Mouse (Mus musculus): ENCODE data around the gene Pip5k1b. TPM values are rescaled to one million over a fixed set of nuclear protein-coding genes. Genes with fewer than 3 reads are reported as not detected.

Pip5k1b gene
- polyA plus RNA-seq, 1 experiment from 2014 or later: 1.6 TPM

- Histone ChIP-seq H3K4me1 (peaks cover 8% of the 10 kb centered on the region; the same call in 1 of the 2 replicates), H3K27ac (no peak overlapping the region), H3K27me3 (no peaks in the 10 kb centered on the region), H3K4me2 (no peak overlapping the region), H3K9ac (no peak overlapping the region), H3K36me3 (ENCODE audit: poor library complexity, severe bottlenecking) (no peaks in the 10 kb centered on the region), H3K9me3 (replicated peaks) (no peaks in the 10 kb centered on the region), H3K4me3 (no peak overlapping the region)
- no peak for ATAC-seq
- WGBS: 78% methylated on average over 5 of the region's 5 CpGs
Observed at GRCm38 (mm10) chr19:24332956-24333355, 222.7 kb downstream of the Pip5k1b start.

DNA sequence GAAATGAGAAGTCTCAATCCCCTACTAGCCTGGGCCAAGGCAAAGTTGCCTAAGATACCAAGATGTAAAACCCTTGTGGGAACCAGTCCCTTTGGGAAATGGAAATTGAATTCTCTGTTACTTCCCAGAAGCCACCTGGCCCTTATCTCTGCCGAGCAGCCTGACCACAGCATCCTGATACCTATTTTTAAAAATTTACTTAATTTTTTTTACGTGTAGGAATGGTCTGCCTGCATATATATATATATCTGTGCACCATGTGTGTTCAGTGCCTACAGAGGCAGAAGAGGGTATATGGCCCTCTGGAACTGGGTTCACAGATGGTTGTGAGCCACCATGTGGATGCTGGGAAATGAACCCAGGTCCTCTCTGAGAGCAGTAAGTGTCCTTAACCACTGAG is 224.4 kb downstream of the Pip5k1b start:
- Histone ChIP-seq H3K4me2 (no peak overlapping the region), H3K4me3 (no peak overlapping the region), H3K4me1 (peaks cover 17% of the 10 kb centered on the region), H3K27me3 (no peaks in the 10 kb centered on the region), H3K36me3 (ENCODE audit: poor library complexity, severe bottlenecking) (no peaks in the 10 kb centered on the region), H3K9ac (no peak overlapping the region), H3K9me3 (replicated peaks) (no peaks in the 10 kb centered on the region), H3K27ac (no peak overlapping the region)
- 90% methylated on average over 2 of the region's 2 CpGs for WGBS
- no peak for ATAC-seq

DNA sequence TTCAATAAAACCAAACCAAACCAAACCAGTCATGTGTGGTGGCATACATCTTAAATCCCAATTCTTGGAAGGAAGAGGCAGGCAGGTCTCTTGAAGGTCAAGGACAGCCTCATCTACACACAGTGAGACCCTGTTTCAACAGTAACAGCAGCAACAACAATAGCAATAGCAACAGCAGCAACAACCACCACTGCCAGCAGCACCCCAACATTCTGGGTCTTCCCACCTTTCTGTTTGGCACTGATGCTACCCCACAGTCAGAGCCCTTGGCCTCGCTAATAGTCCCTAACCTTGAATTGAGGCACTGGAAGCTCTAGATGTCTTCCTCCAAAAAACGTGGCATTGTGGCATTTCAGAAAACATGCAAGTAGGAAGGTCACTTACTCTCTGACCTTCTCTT is 225.3 kb downstream of the Pip5k1b start:
- 80% methylated on average over 2 of the region's 2 CpGs for WGBS
- no peaks in the 10 kb centered on the region for H3K27me3 ChIP-seq
- no peak overlapping the region for H3K9ac ChIP-seq
- no peaks in the 10 kb centered on the region for H3K36me3 ChIP-seq (ENCODE audit: poor library complexity, severe bottlenecking)
- no peak overlapping the region for H3K4me3 ChIP-seq
- peaks cover 18% of the 10 kb centered on the region for H3K4me1 ChIP-seq
- H3K4me2 ChIP-seq: no peak overlapping the region
- ATAC-seq: no peak
- H3K27ac ChIP-seq: no peak overlapping the region
- no peaks in the 10 kb centered on the region for H3K9me3 ChIP-seq (replicated peaks)

- no peak overlapping the region for H3K4me2 ChIP-seq
- H3K27me3 ChIP-seq: no peaks in the 10 kb centered on the region
- no peaks in the 10 kb centered on the region for H3K9me3 ChIP-seq (replicated peaks)
- H3K36me3 ChIP-seq (ENCODE audit: poor library complexity, severe bottlenecking): no peaks in the 10 kb centered on the region
- ATAC-seq: no peak
- WGBS: 79% methylated on average over 2 of the region's 2 CpGs
- no peak overlapping the region for H3K4me3 ChIP-seq
- no peak overlapping the region for H3K9ac ChIP-seq
- peaks cover 37% of the 10 kb centered on the region for H3K4me1 ChIP-seq
- H3K27ac ChIP-seq: no peak overlapping the region
Observed at GRCm38 (mm10) chr19:24327921-24328320, 227.8 kb downstream of the Pip5k1b start.

DNA sequence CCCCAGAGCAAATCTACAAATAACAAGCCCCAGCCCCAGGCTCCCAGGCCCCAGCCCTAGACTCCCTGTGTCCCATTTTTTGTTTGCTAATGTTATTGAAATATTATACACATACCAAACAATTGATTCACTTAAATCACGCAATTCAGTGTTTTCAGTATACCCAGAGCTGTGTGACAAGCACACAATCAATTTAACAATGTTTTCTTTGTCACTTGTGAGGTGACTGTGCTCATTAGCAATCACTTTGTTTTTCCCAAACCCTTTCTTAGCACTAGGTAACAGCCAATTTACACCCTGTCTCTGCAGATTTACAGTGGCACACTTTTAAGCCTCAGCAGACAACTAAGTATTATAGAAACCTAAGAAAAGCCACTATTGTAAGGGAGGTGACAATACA is 228.7 kb downstream of the Pip5k1b start:
- WGBS: 8% methylated on average over 1 of the region's 1 CpGs
- H3K9ac ChIP-seq: no peak overlapping the region
- peaks cover 37% of the 10 kb centered on the region for H3K4me1 ChIP-seq
- H3K36me3 ChIP-seq (ENCODE audit: poor library complexity, severe bottlenecking): no peaks in the 10 kb centered on the region
- H3K27me3 ChIP-seq: no peaks in the 10 kb centered on the region
- H3K4me2 ChIP-seq: no peak overlapping the region
- ATAC-seq: peak; percentile 69; the same call in 1 of the 2 replicates
- no peak overlapping the region for H3K4me3 ChIP-seq
- no peaks in the 10 kb centered on the region for H3K9me3 ChIP-seq (replicated peaks)
- H3K27ac ChIP-seq: no peak overlapping the region

GRCm38 (mm10) chr19:24325692-24326091 is 230.0 kb downstream of the Pip5k1b start:
- 85% methylated on average over 6 of the region's 6 CpGs for WGBS
- no peak overlapping the region for H3K27ac ChIP-seq

GRCm38 (mm10) chr19:24323841-24324613 is 231.6 kb downstream of the Pip5k1b start:
- WGBS: 38% methylated on average over 10 of the region's 10 CpGs
- no peaks in the 10 kb centered on the region for H3K36me3 ChIP-seq (ENCODE audit: poor library complexity, severe bottlenecking)
- no peak overlapping the region for H3K27ac ChIP-seq
- no peak for ATAC-seq
- H3K27me3 ChIP-seq: 0 out of 2 replicates have a peak, but pooled peaks cover 2% of the 10 kb centered on the region
- peaks cover 37% of the 10 kb centered on the region for H3K4me1 ChIP-seq
- no peaks in the 10 kb centered on the region for H3K9me3 ChIP-seq (replicated peaks)
- no peak overlapping the region for H3K4me3 ChIP-seq
- H3K9ac ChIP-seq: no peak overlapping the region
- no peak overlapping the region for H3K4me2 ChIP-seq

More at GRCm38 (mm10) chr19:24325692-24326091, 230.0 kb downstream of the Pip5k1b start:
- Histone ChIP-seq H3K4me1 (peaks cover 37% of the 10 kb centered on the region), H3K9me3 (replicated peaks) (no peaks in the 10 kb centered on the region), H3K4me2 (no peak overlapping the region), H3K27me3 (0 out of 2 replicates have a peak, but pooled peaks cover 2% of the 10 kb centered on the region), H3K9ac (no peak overlapping the region), H3K4me3 (no peak overlapping the region), H3K36me3 (ENCODE audit: poor library complexity, severe bottlenecking) (no peaks in the 10 kb centered on the region)
- ATAC-seq: no peak

GRCm38 (mm10) chr19:24321900-24322311 is 233.8 kb downstream of the Pip5k1b start:
- peaks cover 49% of the 10 kb centered on the region for H3K4me1 ChIP-seq
- H3K9ac ChIP-seq: no peak overlapping the region
- no peak overlapping the region for H3K4me3 ChIP-seq
- no peaks in the 10 kb centered on the region for H3K9me3 ChIP-seq (replicated peaks)
- 0 out of 2 replicates have a peak, but pooled peaks cover 2% of the 10 kb centered on the region for H3K27me3 ChIP-seq
- H3K4me2 ChIP-seq: no peak overlapping the region
- no peaks in the 10 kb centered on the region for H3K36me3 ChIP-seq (ENCODE audit: poor library complexity, severe bottlenecking)
- H3K27ac ChIP-seq: no peak overlapping the region
- WGBS: 92% methylated on average over 8 of the region's 8 CpGs
- ATAC-seq: no peak

- Histone ChIP-seq H3K27ac (no peak overlapping the region), H3K4me1 (peaks cover 49% of the 10 kb centered on the region), H3K9ac (no peak overlapping the region), H3K9me3 (replicated peaks) (no peaks in the 10 kb centered on the region), H3K36me3 (ENCODE audit: poor library complexity, severe bottlenecking) (no peaks in the 10 kb centered on the region), H3K4me3 (no peak overlapping the region), H3K27me3 (0 out of 2 replicates have a peak, but pooled peaks cover 2% of the 10 kb centered on the region), H3K4me2 (no peak overlapping the region)
- WGBS: 90% methylated on average over 6 of the region's 6 CpGs
- ATAC-seq: no peak
Observed at GRCm38 (mm10) chr19:24321211-24321899, 234.3 kb downstream of the Pip5k1b start.

DNA sequence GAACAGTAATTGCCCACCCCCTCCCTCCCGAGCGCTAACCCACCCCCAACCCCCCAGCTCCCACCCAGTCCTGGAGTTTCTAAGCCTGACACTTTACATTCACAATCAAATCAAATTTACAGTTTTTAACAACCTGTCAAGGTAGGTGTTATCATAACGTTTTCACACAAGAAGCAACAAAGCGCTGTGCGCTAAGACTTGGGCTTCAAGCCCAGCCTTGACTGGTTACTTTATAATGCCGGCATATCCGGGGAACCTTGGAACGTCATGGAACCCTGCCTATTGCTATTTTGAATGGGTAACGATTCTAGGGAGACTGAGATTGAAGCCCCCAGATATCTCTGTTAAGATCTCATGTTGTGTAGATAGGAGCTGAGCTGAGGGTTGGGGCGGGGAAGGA is 237.5 kb downstream of the Pip5k1b start:
- 0 out of 2 replicates have a peak, but pooled peaks have one; percentile 12 for ATAC-seq
- H3K27me3 ChIP-seq: 0 out of 2 replicates have a peak, but pooled peaks cover 2% of the 10 kb centered on the region
- H3K27ac ChIP-seq: peak overlapping the region; percentile 19; the same call in 1 of the 2 replicates
- H3K9me3 ChIP-seq (replicated peaks): no peaks in the 10 kb centered on the region
- no peak overlapping the region for H3K4me3 ChIP-seq
- 61% methylated on average over 10 of the region's 10 CpGs for WGBS
- H3K36me3 ChIP-seq (ENCODE audit: poor library complexity, severe bottlenecking): no peaks in the 10 kb centered on the region
- H3K9ac ChIP-seq: no peak overlapping the region
- H3K4me2 ChIP-seq: no peak overlapping the region
- H3K4me1 ChIP-seq: peaks cover 36% of the 10 kb centered on the region

DNA sequence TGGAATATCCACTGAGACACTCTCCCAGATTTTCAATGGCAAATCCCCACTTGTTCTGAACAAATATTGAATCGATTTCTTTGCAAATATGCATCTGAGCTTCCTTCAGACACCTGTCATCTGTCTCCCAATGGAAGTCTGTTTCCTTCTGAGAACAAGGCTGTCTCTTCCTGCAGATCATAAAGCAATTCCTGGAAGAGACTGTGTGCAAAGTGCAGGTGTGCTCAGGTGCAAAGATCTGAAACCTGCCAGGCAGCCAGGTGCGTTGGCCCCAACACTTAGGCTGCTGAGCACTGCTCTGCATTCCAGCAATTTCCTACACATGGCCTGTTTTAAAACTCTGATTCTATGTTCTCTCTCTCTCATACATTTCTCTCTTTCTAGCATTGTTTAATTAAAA is 237.9 kb downstream of the Pip5k1b start:
- no peak overlapping the region for H3K4me3 ChIP-seq
- H3K9ac ChIP-seq: no peak overlapping the region
- ATAC-seq: no peak
- no peaks in the 10 kb centered on the region for H3K36me3 ChIP-seq (ENCODE audit: poor library complexity, severe bottlenecking)
- H3K27ac ChIP-seq: peak overlapping the region; percentile 55; the same call in 1 of the 2 replicates
- H3K4me2 ChIP-seq: no peak overlapping the region
- H3K9me3 ChIP-seq (replicated peaks): no peaks in the 10 kb centered on the region
- 0 out of 2 replicates have a peak, but pooled peaks cover 2% of the 10 kb centered on the region for H3K27me3 ChIP-seq
- peaks cover 39% of the 10 kb centered on the region for H3K4me1 ChIP-seq
- WGBS: 89% methylated on average over 2 of the region's 2 CpGs

DNA sequence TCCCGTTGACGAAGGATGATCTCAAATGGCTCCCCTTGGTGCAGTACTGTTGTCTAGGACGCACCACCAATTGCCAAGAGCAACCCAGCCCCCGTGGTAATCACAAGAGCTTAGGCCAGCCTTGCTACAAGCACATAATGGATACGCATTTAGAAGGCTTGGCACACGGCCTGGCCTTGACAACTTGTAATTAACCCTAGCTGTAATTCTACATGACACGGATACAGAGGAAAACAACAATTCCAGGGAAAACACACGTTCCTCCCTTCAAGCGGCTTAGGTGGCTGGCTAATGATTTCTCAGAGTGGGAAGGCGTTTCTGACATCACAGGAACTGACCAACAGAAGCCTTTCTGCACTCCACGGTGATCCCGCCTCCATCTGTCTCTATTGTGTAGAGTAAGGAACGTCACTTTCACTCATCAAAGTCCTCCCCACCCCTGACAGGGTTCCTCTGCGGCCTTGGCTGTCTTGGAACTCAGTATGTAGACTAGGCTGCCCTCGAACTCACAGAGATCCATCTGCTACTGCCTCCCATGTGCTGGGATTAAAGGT is 238.6 kb downstream of the Pip5k1b start:
- H3K9me3 ChIP-seq (replicated peaks): no peaks in the 10 kb centered on the region
- ATAC-seq: peak; percentile 91
- H3K27me3 ChIP-seq: 0 out of 2 replicates have a peak, but pooled peaks cover 2% of the 10 kb centered on the region
- H3K4me2 ChIP-seq: peak overlapping the region; percentile 27
- 14% methylated on average over 15 of the region's 15 CpGs for WGBS
- no peak overlapping the region for H3K9ac ChIP-seq
- peaks cover 42% of the 10 kb centered on the region for H3K4me1 ChIP-seq
- no peak overlapping the region for H3K4me3 ChIP-seq
- peak overlapping the region; percentile 55 for H3K27ac ChIP-seq
- no peaks in the 10 kb centered on the region for H3K36me3 ChIP-seq (ENCODE audit: poor library complexity, severe bottlenecking)

Data from forebrain, embryonic 13.5 days (tissue).